8 mouse cellular contexts compared by ENCODE assay signal in the genomic region with DNA sequence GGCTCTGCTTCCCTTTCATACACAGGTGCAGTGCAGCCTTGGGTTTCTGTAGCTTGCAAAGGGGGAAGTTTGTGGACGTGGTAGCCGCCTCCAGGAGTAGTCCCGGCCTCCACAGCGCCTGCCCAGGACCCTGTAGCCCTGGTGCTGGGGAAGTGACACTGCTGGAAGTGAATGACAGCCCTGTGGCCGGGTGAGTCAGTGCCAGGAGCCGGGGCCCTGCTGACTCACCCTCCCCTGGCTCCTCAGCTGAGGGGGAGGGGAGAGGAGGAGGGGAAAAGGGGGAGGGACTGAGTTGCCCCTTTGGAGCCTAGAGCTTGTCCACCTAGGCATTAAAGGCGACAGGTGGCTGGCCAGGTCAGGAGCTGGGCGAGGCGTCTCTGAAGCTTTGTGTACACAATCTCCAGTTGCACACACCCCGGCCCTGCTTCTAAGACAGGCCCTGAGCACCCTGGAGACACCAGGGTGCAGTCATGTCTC. TPM values are rescaled to one million over a fixed set of nuclear protein-coding genes. Genes with fewer than 3 reads are reported as not detected.
DNase-seq lines count a peak whose midpoint lies in the region; ATAC-seq and TF ChIP-seq lines count a peak whose summit lies in the region.

No protein-coding gene starts in this region.

- 0 out of 2 replicates have a peak overlapping the region, but pooled peaks have one; percentile 4 for H3K9ac ChIP-seq in intestine, postnatal 0 days (ENCODE audit: low read depth, low read length)

- peak overlapping the region; percentile 21; the same call in 1 of the 2 replicates for H3K4me2 ChIP-seq in intestine, postnatal 0 days (replicated peaks; ENCODE audit: low read depth)

- 14% methylated on average over 10 of the region's 10 CpGs for WGBS in intestine, postnatal 0 days

- no peak for TF ChIP-seq CTCF in brain, embryonic 14.5 days (IDR thresholded peaks at IDR 0.05; ENCODE audit: borderline replicate concordance, extremely low read depth, insufficient read depth, insufficient read length)
- TF ChIP-seq CTCF in intestine, postnatal 0 days (IDR thresholded peaks at IDR 0.05; ENCODE audit: low read depth), result no peak

- DNase-seq in ovary, postnatal 36 days (ENCODE audit: low spot score), result peak; percentile 34
- DNase-seq in ovary, postnatal 10 days (ENCODE audit: low spot score), result no peak
- DNase-seq in brain, embryonic 14.5 days (ENCODE audit: low read depth), result peak; percentile 43
- peak; percentile 67 for DNase-seq in gastrocnemius, postnatal 14 days
- DNase-seq in lung, postnatal 36 days, result peak; percentile 77
- DNase-seq in retina, postnatal 1 day, result peak; percentile 75
- DNase-seq in cerebellum, adult 9-11 months, result no peak

- no peak overlapping the region for H3K4me3 ChIP-seq in intestine, postnatal 0 days (ENCODE audit: low read depth, low read length)

- no peaks in the 10 kb centered on the region for H3K27me3 ChIP-seq in intestine, postnatal 0 days (replicated peaks; ENCODE audit: control insufficient read depth, insufficient read depth, low read length)

- H3K27ac ChIP-seq in intestine, postnatal 0 days (ENCODE audit: low read depth, low read length), result peak overlapping the region; percentile 82

- TF ChIP-seq POLR2A in brain, embryonic 14.5 days (IDR thresholded peaks at IDR 0.05; ENCODE audit: borderline replicate concordance, extremely low read depth, insufficient read depth, insufficient read length, poor library complexity, severe bottlenecking), result no peak

- no peaks in the 10 kb centered on the region for H3K9me3 ChIP-seq in intestine, postnatal 0 days (ENCODE audit: control insufficient read depth)

- intact Hi-C loops in gastrocnemius, postnatal 14 days (cut with DNase I; ENCODE audit: low total_unique reads), result no loop called here

- H3K36me3 ChIP-seq in intestine, postnatal 0 days (ENCODE audit: control insufficient read depth, insufficient read depth), result peaks cover 41% of the 10 kb centered on the region

- peaks cover 12% of the 10 kb centered on the region for H3K4me1 ChIP-seq in intestine, postnatal 0 days (replicated peaks; ENCODE audit: control insufficient read depth, insufficient read depth, low read length)

- ATAC-seq in intestine, postnatal 0 days, result peak; percentile 76

RNA-seq across cellular contexts. Expression of gene Slc6a6, which starts 29.0 kb away (rescaled TPM):
- polyA plus RNA-seq in brain, embryonic 14.5 days (2012; rRNA removed), result 67.2 and 96.3 TPM in 2 replicates
- 10 to 100 TPM; 33.5 to 39.8 TPM for total RNA-seq in gastrocnemius, postnatal 14 days (2021)
- 109 and 127 TPM in 2 replicates for polyA plus RNA-seq in intestine, postnatal 0 days (2015; fragmentation: Nextera tagmentation; extraction: Ambion mirVana)

Comparison
In these comparisons a context has a peak if more than half of its experiments do, and no peak if none do; other contexts are left out.
1. DNase-seq: peak in ovary, postnatal 36 days (single experiment), brain, embryonic 14.5 days (single experiment), gastrocnemius, postnatal 14 days (single experiment), lung, postnatal 36 days (single experiment) and retina, postnatal 1 day (single experiment); none in ovary, postnatal 10 days (single experiment) and cerebellum, adult 9-11 months (single experiment).